Mouse (Mus musculus) midbrain, postnatal 0 days (tissue): ENCODE measurements around the gene Mymk. TPM values are rescaled to one million over a fixed set of nuclear protein-coding genes. Genes with fewer than 3 reads are reported as not detected.

Experiments used
- ATAC-seq: fragments of 200-750 bp; cut with Nextera tagmentation; 2 replicates; pipeline ENCODE4 v1.8.0; 2017; ENCODE audit warnings: moderate number of reproducible peaks, mild to moderate bottlenecking, moderate TSS enrichment, moderate library complexity; ENCODE audit not compliant: low FRiP score
- DNase-seq: peaks from one replicate; pipeline ENCODE4 v3.0.0-alpha.2; 2015; ENCODE audit warnings: low spot score
- H3K27ac ChIP-seq: fragments of 300-500 bp; sonication (generic); 2 replicates; pipeline ENCODE4 v1.5.1; 2014; ENCODE audit warnings: low read depth, mild to moderate bottlenecking, low read length, mixed read lengths
- H3K27me3 ChIP-seq: fragments of 300-500 bp; sonication (generic); 2 replicates; pipeline ENCODE4 v1.6.1; 2014; ENCODE audit warnings: low read length, control low read depth, mixed read lengths; ENCODE audit not compliant: insufficient read depth
- H3K36me3 ChIP-seq: fragments of 300-500 bp; sonication (generic); 2 replicates; pipeline ENCODE4 v1.6.1; 2014; ENCODE audit warnings: low read length, control low read depth, mixed read lengths; ENCODE audit not compliant: insufficient read depth
- H3K4me1 ChIP-seq: fragments of 300-500 bp; sonication (generic); 2 replicates; pipeline ENCODE4 v1.6.1; 2014; ENCODE audit warnings: mild to moderate bottlenecking, control low read depth, antibody characterized with exemption, low read length, mixed read lengths; ENCODE audit not compliant: insufficient read depth
- H3K4me2 ChIP-seq: fragments of 300-500 bp; sonication (generic); 2 replicates; pipeline ENCODE4 v1.6.1; 2014; ENCODE audit warnings: low read depth, mild to moderate bottlenecking, low read length, mixed read lengths; ENCODE audit not compliant: poor library complexity, severe bottlenecking
- H3K4me3 ChIP-seq: fragments of 300-500 bp; sonication (generic); 2 replicates; pipeline ENCODE4 v1.5.1; 2014; ENCODE audit warnings: low read depth, mild to moderate bottlenecking, low read length, moderate library complexity
- H3K9ac ChIP-seq: fragments of 300-500 bp; sonication (generic); replicated peaks from 2 replicates; pipeline ENCODE4 v1.6.1; 2014; ENCODE audit warnings: mild to moderate bottlenecking, low read length, moderate library complexity, mixed read lengths; ENCODE audit not compliant: poor library complexity, severe bottlenecking
- H3K9me3 ChIP-seq: fragments of 300-500 bp; sonication (generic); 2 replicates; pipeline ENCODE4 v1.6.1; 2016; ENCODE audit warnings: low read length, control low read depth
- CTCF ChIP-seq: IDR thresholded peaks from 2 replicates; pipeline ENCODE4 v1.5.1; 2016; ENCODE audit warnings: antibody characterized with exemption, mild to moderate bottlenecking
- WGBS: fragments of 180-500 bp; shearing (Covaris S2); extraction: QIAGEN DNeasy Blood & Tissue Kit; methylation state at CpG from one replicate; pipeline ENCODE4 v1.1.7; 2014; 5-methylcytosine and 5-hydroxymethylcytosine counted together
- polyA plus RNA-seq: library from polyadenylated mRNA; unstranded; fragments of >200 nt; fragmentation: Nextera tagmentation; extraction: Ambion mirVana; gene quantifications from 2 replicates; pipeline ENCODE4 v1.2.1, GENCODE M21; 2015
- total RNA-seq: library from RNA; depleted of rRNA; stranded (reverse); fragments of >200 nt; gene quantifications from 2 replicates; pipeline ENCODE4 v1.2.3, GENCODE M21; 2014

Gene Mymk
- total and polyA plus RNA-seq, 2 experiments from 2014 or later = 0.15 to 0.16 TPM

DNA sequence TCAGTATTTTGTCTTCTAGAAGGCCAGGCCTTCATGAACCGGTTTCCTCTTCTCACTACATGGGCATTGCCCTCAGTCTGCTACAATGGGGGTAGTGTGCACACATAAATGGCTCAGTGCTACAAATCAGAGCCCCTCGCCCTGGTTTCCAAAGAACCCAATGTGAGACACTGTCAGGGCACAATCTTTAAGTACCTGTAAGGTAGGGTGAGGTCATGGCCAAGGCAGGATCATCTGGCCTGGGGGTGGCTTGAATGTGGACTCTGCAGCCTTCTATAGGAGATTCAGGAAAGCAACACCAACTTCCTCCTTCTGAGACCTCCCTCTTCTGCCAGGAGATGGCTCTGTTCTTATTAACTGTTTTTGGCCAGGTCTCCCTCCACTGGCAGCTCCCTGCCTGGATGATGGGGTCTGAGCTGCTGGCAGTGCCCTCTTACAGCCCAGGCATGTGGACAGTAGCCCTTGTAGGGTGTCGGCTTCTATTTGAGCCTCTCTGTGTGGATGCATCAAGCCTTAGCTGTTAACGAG, 14.6 kb upstream of the Mymk start:
- 92% methylated on average over 4 of the region's 4 CpGs for WGBS
- H3K9ac ChIP-seq = no peak overlapping the region

DNA sequence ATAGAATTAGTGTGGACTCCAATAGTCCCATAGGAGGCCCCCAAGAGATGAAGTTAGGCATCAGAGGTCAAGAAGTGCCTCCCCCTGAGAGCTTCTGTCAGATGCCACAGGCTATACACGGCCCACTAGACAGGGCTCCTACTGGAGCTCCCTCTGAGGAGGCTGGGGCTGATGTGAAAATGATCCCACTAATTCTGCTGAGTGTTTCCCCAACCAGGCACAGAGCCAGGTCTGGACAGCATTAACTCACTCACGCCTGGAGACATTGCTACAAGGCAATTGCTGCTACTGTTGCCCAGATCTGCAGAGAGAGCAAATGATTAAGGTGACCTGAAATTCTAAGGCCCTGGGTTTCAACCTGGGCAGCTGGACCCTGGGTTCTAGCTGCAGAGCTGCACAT, 13.8 kb upstream of the Mymk start:
- H3K4me1 ChIP-seq = no peaks in the 10 kb centered on the region
- no peak overlapping the region for H3K4me2 ChIP-seq
- TF ChIP-seq CTCF = no peak
- no peak overlapping the region for H3K27ac ChIP-seq
- ATAC-seq (no peak), DNase-seq (no peak)
- 36% methylated on average over 2 of the region's 2 CpGs for WGBS
- H3K9me3 ChIP-seq = no peaks in the 10 kb centered on the region
- no peaks in the 10 kb centered on the region for H3K27me3 ChIP-seq
- H3K4me3 ChIP-seq = no peak overlapping the region
- no peaks in the 10 kb centered on the region for H3K36me3 ChIP-seq
- H3K9ac ChIP-seq = no peak overlapping the region

More for the DNA sequence above, 14.6 kb upstream of the Mymk start:
- Histone ChIP-seq H3K4me2 (no peak overlapping the region), H3K27ac (no peak overlapping the region), H3K27me3 (no peaks in the 10 kb centered on the region), H3K9me3 (no peaks in the 10 kb centered on the region), H3K4me1 (no peaks in the 10 kb centered on the region), H3K4me3 (no peak overlapping the region), H3K36me3 (no peaks in the 10 kb centered on the region)
- DNase-seq (no peak), ATAC-seq (no peak)
- peak; percentile 30; the same call in 1 of the 2 replicates for TF ChIP-seq CTCF

DNA sequence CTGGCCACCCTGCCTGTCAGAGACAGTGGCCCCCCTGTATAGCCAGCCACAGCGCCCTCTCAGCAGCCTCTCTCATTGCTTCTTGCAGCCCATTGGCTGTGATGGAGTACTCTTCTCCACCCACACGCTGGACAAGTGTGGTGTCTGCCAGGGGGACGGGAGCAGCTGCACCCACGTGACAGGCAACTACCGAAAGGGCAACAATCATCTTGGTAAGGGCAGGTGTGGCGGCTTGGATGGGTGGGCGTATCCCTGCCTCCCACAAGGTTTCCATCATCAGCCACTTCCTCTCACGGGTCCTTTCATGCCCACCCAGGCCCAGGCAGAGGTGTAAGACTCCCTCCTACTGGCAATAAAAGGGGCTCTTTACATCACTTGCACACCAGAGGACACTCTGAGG, 13.0 kb upstream of the Mymk start:
- Histone ChIP-seq H3K4me3 (no peak overlapping the region), H3K4me1 (no peaks in the 10 kb centered on the region), H3K27ac (no peak overlapping the region), H3K9me3 (no peaks in the 10 kb centered on the region), H3K27me3 (no peaks in the 10 kb centered on the region), H3K9ac (no peak overlapping the region), H3K4me2 (no peak overlapping the region), H3K36me3 (no peaks in the 10 kb centered on the region)
- DNase-seq (no peak), ATAC-seq (no peak)
- TF ChIP-seq CTCF = no peak
- 61% methylated on average over 8 of the region's 8 CpGs for WGBS

DNA sequence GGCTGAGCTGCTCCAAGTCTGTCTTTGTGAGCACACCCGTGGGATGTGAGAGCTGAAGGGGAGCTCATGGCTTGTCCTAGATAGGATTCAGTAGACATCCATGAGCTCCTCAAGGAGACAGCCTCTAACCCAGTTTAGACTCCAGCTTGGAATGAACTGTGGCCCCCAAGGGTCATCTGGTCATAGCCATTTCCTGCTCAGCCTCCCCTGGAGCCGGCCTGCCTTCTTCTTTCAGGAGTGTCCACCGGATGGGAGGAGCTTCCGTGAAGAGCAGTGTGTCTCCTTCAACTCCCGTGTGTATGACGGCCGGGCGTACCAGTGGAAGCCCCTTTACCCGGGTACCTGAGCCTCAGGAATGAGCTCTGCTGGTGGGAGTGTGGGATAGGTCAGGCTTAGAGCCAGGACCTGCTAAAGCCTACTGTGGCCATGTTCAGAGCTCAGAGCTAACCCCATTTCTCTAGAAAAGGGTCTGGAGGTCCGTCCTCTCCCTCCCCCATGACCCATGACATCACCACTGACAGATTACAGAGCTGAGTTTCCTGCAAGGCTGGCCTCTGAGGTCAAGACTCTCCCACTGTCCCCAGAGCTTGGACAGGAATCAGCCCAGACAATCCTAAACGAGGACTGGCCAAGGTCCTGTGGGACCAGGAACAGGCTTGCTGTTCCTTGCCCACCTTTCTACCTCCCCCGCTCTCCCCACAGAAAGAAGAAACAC, 11.9 kb upstream of the Mymk start:
- no peaks in the 10 kb centered on the region for H3K36me3 ChIP-seq
- 82% methylated on average over 12 of the region's 12 CpGs for WGBS
- H3K4me2 ChIP-seq = no peak overlapping the region
- no peaks in the 10 kb centered on the region for H3K27me3 ChIP-seq
- no peak for TF ChIP-seq CTCF
- no peaks in the 10 kb centered on the region for H3K9me3 ChIP-seq
- ATAC-seq = no peak
- 0 out of 2 replicates have a peak, but pooled peaks cover 7% of the 10 kb centered on the region for H3K4me1 ChIP-seq
- no peak overlapping the region for H3K4me3 ChIP-seq
- H3K27ac ChIP-seq = no peak overlapping the region
- no peak overlapping the region for H3K9ac ChIP-seq
- no peak for DNase-seq

DNA sequence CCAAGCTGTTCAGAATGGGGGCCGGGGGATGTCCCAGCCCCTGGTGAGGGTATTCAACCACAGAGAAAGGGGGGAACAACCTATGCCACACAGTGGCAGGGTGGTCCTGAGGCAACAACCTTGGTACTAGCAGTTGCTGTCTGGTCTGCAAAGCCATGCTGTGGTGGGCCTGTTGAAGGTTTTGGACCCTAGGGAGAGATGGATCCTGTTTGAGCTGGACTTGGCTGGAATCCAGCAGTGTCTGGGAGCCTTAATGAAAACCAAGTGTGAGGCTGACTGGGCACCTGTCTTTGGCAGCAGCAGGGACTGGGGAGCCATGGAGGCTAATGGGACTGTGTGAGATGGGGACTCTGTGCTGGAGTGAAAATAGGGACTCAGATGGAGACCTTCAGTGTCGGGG, 7.7 kb upstream of the Mymk start:
- no peaks in the 10 kb centered on the region for H3K27me3 ChIP-seq
- H3K4me2 ChIP-seq = peak overlapping the region; percentile 19
- no peaks in the 10 kb centered on the region for H3K36me3 ChIP-seq
- WGBS = 59% methylated on average over 2 of the region's 2 CpGs
- ATAC-seq (no peak), DNase-seq (peak; percentile 70)
- no peaks in the 10 kb centered on the region for H3K9me3 ChIP-seq
- no peak for TF ChIP-seq CTCF
- no peak overlapping the region for H3K4me3 ChIP-seq
- 0 out of 2 replicates have a peak, but pooled peaks cover 7% of the 10 kb centered on the region for H3K4me1 ChIP-seq
- H3K27ac ChIP-seq = no peak overlapping the region
- H3K9ac ChIP-seq = no peak overlapping the region; the same call in 1 of the 2 replicates

DNA sequence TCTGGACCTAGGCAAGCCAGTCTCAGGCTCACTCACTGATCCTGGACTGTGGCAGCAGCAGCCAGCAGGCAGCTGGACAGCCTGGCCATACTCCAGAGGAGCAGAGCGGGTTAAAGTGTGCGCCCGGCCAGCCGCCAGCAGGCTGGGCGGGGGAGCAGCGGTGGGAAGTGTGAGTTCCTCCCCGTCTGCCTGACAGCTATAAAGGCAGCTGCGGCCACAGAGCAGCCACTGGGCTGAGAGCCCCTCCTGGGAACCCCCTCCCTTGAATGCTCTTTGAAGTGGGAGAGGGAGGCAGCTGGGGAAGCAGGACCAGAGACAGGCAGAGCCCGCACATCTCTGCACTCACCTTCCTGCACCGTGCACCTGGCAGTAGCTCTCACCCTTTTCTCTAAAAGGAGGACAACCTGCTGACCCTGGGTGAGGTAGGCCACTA, 7.2 kb upstream of the Mymk start, which contains the start of gene Adamtsl2:
Adamtsl2 (plus strand) TSS at position 228 of the 433 bp plus-strand sequence.
- H3K9me3 ChIP-seq = no peaks in the 10 kb centered on the region
- DNase-seq (peak; percentile 88), ATAC-seq (peak; percentile 63)
- H3K4me2 ChIP-seq = peak within 1 kb of the TSS; percentile 19
- no peaks in the 10 kb centered on the region for H3K36me3 ChIP-seq
- 0 out of 2 replicates have a peak, but pooled peaks cover 7% of the 10 kb centered on the region for H3K4me1 ChIP-seq
- no peaks in the 10 kb centered on the region for H3K27me3 ChIP-seq
- no peak within 1 kb of the TSS; the same call in 1 of the 2 replicates for H3K9ac ChIP-seq
- no peak for TF ChIP-seq CTCF
- 3% methylated on average over 10 of the region's 10 CpGs for WGBS
- no peak within 1 kb of the TSS for H3K27ac ChIP-seq
- no peak within 1 kb of the TSS for H3K4me3 ChIP-seq
